Mouse (Mus musculus) C2C12 (cell line): ENCODE data around the gene Gnptg. TPM values are rescaled to one million over a fixed set of nuclear protein-coding genes. Genes with fewer than 3 reads are reported as not detected.

Experiments used
- H3K27me3 ChIP-seq: one replicate; pipeline ENCODE4 v1.6.1; 2011; ENCODE audit not compliant: control insufficient read depth, insufficient read depth, insufficient read length
- H3K36me3 ChIP-seq: one replicate; pipeline ENCODE4 v1.6.1; 2011; ENCODE audit not compliant: control insufficient read depth, insufficient read depth
- H3K4me3 ChIP-seq: one replicate; pipeline ENCODE4 v1.5.1; 2011; ENCODE audit warnings: mild to moderate bottlenecking, control low read depth; ENCODE audit not compliant: poor library complexity, insufficient read depth, severe bottlenecking
- H3K79me2 ChIP-seq: one replicate; pipeline ENCODE4 v1.6.1; 2011; ENCODE audit not compliant: control insufficient read depth, insufficient read depth
- H3K79me3 ChIP-seq: one replicate; pipeline ENCODE4 v1.6.1; 2011; ENCODE audit warnings: low read depth, control low read depth
- H3ac ChIP-seq: one replicate; pipeline ENCODE3; 2011; ENCODE audit warnings: low read depth; ENCODE audit not compliant: control insufficient read depth, insufficient read length
- CEBPB ChIP-seq: IDR thresholded peaks from one replicate; pipeline ENCODE4 v1.6.1; 2011; ENCODE audit warnings: low read depth, mild to moderate bottlenecking, control low read depth, moderate library complexity
- CTCF ChIP-seq: IDR thresholded peaks from one replicate; pipeline ENCODE4 v1.5.1; 2011; ENCODE audit not compliant: control insufficient read depth, insufficient read depth, insufficient read length
- FOSL1 ChIP-seq: IDR thresholded peaks from one replicate; pipeline ENCODE4 v1.8.0; 2011; ENCODE audit warnings: mild to moderate bottlenecking, low read length; ENCODE audit not compliant: poor library complexity, insufficient read depth, severe bottlenecking
- MAX ChIP-seq: IDR thresholded peaks from one replicate; pipeline ENCODE4 v1.6.1; 2011; ENCODE audit warnings: mild to moderate bottlenecking, control low read depth
- MYOD1 ChIP-seq: IDR thresholded peaks from one replicate; pipeline ENCODE4 v1.6.1; 2011; ENCODE audit warnings: low read depth; ENCODE audit not compliant: control insufficient read depth, insufficient read length
- MYOG ChIP-seq: IDR thresholded peaks from one replicate; pipeline ENCODE4 v1.6.1; 2011; ENCODE audit not compliant: control insufficient read depth, insufficient read length; ENCODE audit errors: extremely low read depth
- USF1 ChIP-seq: IDR thresholded peaks from one replicate; pipeline ENCODE4 v1.6.1; 2011; ENCODE audit warnings: low read depth, mild to moderate bottlenecking, control low read depth, moderate library complexity
- polyA plus RNA-seq: library from polyadenylated mRNA; unstranded; fragments of >200 nt; fragmentation: generic; extraction: Trizol; gene quantifications from one replicate; pipeline ENCODE4 v1.2.1, GENCODE M21; 2012; ENCODE audit warnings: missing spikeins

Gnptg gene
- polyA plus RNA-seq, 1 experiment: 22.7 TPM

DNA sequence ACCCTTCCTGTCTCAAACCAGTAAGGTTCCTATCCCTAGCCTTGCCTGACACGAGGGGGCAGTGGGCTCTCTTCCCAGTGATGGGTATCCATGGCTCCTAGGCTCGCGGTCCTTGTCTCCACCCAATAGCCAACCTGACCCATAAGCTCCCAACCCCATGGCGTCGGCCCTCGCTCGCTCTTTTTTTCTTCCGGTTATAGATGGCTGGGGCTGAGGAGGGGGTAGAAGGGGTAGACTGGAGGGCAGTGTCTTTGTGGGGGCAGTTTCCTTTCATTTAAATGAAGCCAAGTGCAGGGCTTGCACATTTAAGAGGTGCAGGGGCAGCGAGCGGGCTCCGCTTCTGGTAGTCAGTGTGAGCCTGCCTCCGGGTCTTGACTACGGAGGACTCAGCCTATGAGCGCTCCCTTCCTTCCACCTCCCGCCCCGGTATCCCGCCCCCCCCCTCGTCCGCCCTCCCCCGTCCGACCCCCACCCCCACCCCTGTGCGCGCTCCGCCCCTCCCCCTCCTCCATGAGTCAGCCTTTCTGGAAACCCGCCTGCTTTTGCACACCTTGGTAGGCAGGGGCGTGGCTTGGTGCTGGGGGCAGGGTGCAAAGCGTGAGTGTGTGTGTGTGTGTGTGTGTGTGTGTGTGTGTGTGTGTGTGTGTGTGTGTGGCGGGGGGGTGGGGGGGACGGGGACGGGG is 18.0 kb downstream of the Gnptg start:
- no peaks in the 10 kb centered on the region for H3K79me3 ChIP-seq
- no peak for TF ChIP-seq MYOG
- TF ChIP-seq USF1: no peak
- no peak for TF ChIP-seq FOSL1
- TF ChIP-seq MAX: no peak
- TF ChIP-seq MYOD1: no peak
- TF ChIP-seq CEBPB: no peak
- no peak for TF ChIP-seq CTCF
- H3K79me2 ChIP-seq: no peaks in the 10 kb centered on the region
- H3ac ChIP-seq: no peak overlapping the region
- H3K27me3 ChIP-seq: no peaks in the 10 kb centered on the region
- H3K4me3 ChIP-seq: peak overlapping the region; percentile 14
- H3K36me3 ChIP-seq: no peaks in the 10 kb centered on the region

DNA sequence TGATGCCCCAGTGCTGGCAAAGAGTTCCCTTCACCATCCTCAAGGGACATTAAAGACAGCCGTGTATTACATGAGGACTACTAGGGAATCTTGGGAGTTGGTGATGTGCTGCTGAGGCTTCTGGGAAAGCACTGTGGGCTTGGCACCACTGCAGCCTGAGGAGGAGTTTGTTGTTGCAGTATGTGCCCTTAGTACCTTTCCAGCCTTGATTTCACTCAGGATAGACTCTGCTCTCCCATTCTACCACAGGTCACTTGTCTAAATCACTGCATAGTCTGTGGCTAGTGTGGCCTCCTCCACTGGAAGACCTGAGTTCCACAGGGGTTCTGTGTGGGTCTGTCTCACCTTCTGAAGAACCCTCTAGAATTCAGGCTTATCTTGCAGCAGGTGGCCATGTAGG is 19.2 kb downstream of the Gnptg start:
- no peak for TF ChIP-seq MYOD1
- TF ChIP-seq MAX: no peak
- TF ChIP-seq FOSL1: no peak
- TF ChIP-seq MYOG: no peak
- Histone ChIP-seq H3K79me3 (no peaks in the 10 kb centered on the region), H3K4me3 (no peak overlapping the region), H3K36me3 (peaks cover 2% of the 10 kb centered on the region), H3K27me3 (no peaks in the 10 kb centered on the region), H3K79me2 (no peaks in the 10 kb centered on the region), H3ac (no peak overlapping the region)

DNA sequence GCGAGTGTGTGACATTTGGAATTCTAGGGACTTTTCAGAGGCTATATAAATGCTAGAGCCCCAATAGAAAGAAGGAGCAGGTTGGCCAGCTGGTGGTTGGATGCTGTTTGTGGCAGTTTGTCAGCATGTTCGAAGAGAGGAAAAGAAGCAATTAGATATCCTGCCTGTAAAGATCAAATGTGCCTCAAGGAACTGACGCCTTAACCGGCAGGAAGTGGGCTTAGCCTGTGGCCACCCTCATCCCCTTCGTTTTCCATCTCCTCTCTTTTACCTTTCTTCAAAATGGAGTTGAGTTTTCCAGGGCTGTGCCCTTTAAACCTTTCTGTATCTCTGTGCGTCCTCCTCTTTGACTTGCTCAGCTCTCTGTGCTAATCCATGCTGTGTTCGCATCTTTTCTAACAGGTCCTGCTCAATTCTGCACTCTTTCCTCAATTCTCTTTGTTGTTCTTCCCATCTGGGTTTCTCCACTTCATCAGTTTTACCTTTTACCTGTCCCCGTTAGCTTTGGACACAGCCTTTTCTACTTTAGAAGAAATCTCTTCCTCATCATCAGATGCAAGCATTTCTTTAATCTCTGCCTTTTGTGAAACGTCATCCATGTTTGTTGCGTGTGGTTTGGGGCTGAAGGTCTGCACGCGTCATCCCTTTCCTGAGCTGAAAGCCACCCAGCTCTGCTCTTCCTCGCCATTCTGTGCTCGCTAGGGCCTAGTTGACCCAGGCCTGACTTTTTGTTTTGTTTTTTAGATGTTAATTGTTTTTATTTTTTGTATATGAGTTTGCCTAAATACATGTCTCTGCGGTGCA is 20.2 kb downstream of the Gnptg start:
- TF ChIP-seq CEBPB (no peak), MYOG (no peak)
- Histone ChIP-seq H3K36me3 (peaks cover 12% of the 10 kb centered on the region), H3K4me3 (no peak overlapping the region), H3K79me2 (no peaks in the 10 kb centered on the region), H3K27me3 (no peaks in the 10 kb centered on the region), H3ac (no peak overlapping the region), H3K79me3 (no peaks in the 10 kb centered on the region)

DNA sequence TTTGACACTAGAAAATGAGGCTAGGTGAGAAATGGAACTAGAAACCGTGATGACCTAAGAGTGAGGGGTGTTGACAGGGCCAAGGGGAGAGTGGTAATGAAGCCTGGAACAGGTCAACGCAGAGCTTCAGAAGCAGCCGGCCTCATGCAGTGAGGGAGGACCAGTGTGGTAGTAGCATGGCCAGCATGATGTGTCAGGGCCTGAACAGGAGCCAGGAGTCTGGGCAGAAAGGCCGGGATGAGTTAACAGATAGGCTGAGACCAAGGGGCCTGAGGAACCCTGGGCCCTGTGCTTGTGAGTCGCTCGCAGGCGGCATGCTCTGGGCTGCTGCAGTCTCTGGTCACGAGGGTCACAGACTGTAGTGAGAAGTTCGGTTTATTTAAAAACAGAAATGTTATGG is 21.0 kb downstream of the Gnptg start:
- Histone ChIP-seq H3ac (no peak overlapping the region), H3K4me3 (no peak overlapping the region), H3K79me3 (no peaks in the 10 kb centered on the region), H3K27me3 (no peaks in the 10 kb centered on the region), H3K79me2 (no peaks in the 10 kb centered on the region), H3K36me3 (peaks cover 19% of the 10 kb centered on the region)
- TF ChIP-seq FOSL1: no peak
- no peak for TF ChIP-seq MYOG
- TF ChIP-seq CEBPB: no peak
- no peak for TF ChIP-seq MYOD1
- TF ChIP-seq CTCF: no peak
- no peak for TF ChIP-seq USF1

DNA sequence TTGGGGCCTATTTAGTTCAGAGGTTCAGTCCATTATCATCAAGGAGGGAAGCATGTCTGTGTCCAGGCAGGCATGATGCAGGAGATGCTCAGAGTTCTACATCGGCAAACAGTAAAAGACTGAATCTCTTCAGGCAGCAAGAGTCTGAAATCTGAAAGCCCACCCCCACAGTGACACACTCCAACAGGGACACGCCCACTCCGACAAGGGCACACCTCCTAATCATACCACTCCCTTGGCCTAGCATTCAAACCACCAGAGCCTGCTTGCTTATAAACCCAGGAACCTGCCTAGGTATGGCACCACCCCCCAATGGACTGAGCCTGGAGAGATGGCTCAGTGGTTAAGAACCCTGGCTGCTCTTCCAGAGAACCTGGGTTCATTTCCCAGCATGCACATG is 24.5 kb downstream of the Gnptg start:
- Histone ChIP-seq H3K36me3 (peaks cover 29% of the 10 kb centered on the region), H3K4me3 (no peak overlapping the region), H3K27me3 (no peaks in the 10 kb centered on the region), H3K79me3 (no peaks in the 10 kb centered on the region), H3ac (no peak overlapping the region), H3K79me2 (no peaks in the 10 kb centered on the region)
- TF ChIP-seq MAX: no peak
- no peak for TF ChIP-seq MYOD1
- no peak for TF ChIP-seq CEBPB
- no peak for TF ChIP-seq MYOG
- no peak for TF ChIP-seq FOSL1
- TF ChIP-seq USF1: no peak
- TF ChIP-seq CTCF: no peak

DNA sequence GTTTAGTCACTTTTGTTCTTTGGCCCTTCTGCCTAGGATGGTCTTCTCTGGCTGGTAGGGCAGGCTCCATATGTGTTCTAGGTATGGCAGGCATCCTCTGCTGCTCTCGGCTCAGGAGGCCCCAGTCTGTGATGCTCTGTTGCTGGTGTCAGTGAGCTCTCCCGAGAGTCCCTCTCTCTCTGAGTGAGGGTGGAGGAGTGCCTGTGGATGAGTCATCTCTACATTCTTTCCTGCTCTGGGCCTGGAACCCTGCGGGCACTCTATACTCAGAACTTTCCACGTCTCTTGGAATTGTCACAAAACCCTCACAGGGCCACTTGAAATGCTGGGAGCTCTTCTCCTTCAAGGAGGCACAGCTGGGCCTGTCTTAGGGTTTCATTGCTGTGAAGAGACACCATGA is 28.2 kb downstream of the Gnptg start:
- Histone ChIP-seq H3K79me2 (no peaks in the 10 kb centered on the region), H3ac (peak overlapping the region; percentile 6), H3K36me3 (peaks cover 40% of the 10 kb centered on the region), H3K27me3 (no peaks in the 10 kb centered on the region), H3K4me3 (no peak overlapping the region), H3K79me3 (no peaks in the 10 kb centered on the region)
- no peak for TF ChIP-seq USF1
- no peak for TF ChIP-seq CTCF
- peak; percentile 53 for TF ChIP-seq MAX
- TF ChIP-seq MYOG: no peak
- TF ChIP-seq MYOD1: no peak
